Mouse (Mus musculus) heart, postnatal 0 days (tissue): ENCODE results near the gene Pdx1.

Experiments used
- CTCF ChIP-seq: IDR thresholded peaks from 2 replicates; pipeline ENCODE4 v1.5.1; 2016; ENCODE audit warnings: antibody characterized with exemption, control low read depth, low read depth
- EP300 ChIP-seq: IDR thresholded peaks from 2 replicates; pipeline ENCODE4 v1.6.1; 2016; ENCODE audit warnings: antibody characterized with exemption, low read depth

GRCm38 (mm10) chr5:147260189-147260588 lies 9.6 kb upstream of the Pdx1 start:
- TF ChIP-seq CTCF (no peak), EP300 (no peak)
